In the genomic region with DNA sequence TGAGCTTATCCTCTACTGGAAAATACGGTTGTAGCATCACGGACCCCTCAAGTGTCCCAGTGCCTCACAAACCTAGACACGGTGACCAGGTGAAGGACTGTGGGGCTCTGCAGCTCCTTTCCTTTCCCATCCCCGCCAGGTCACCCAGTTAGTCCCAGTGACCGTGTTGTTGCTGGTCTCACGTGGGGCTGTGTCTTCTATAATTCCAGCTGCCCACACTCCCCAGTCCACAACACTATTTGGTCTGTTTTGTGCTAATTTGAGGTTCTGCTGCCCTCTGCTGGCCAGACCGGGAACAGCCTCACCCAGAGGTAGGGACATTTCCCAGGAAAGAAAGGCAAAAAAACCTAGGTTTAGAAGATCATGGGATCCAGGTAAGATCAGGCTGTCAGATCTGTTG, we compare ENCODE assay signal across 8 mouse cellular contexts.
DNase-seq lines count a peak whose midpoint lies in the region; ATAC-seq and TF ChIP-seq lines count a peak whose summit lies in the region.

No protein-coding gene starts in this region.

- H3K27me3 ChIP-seq in CH12.LX (replicated peaks) = no peaks in the 10 kb centered on the region
- no peaks in the 10 kb centered on the region for H3K27me3 ChIP-seq in embryonic facial prominence, embryonic 11.5 days (ENCODE audit: control insufficient read depth, insufficient read depth, low read length)

- intact Hi-C loops in heart, postnatal 25 days (cut with DNase I) = loop anchor here (1.0 to 5.0 kb wide), 5 partner anchors 57 to 557 kb away; no protein-coding TSS in a partner anchor

- TF ChIP-seq RAD21 in CH12.LX (IDR thresholded peaks at IDR 0.05; ENCODE audit: low read depth, low read length) = peak; percentile 99

- no peak overlapping the region for H3K9ac ChIP-seq in CH12.LX (ENCODE audit: insufficient read depth, low read depth)
- no peak overlapping the region for H3K9ac ChIP-seq in embryonic facial prominence, embryonic 11.5 days (replicated peaks; ENCODE audit: low read length)

- peak; percentile 60 for DNase-seq in CH12.LX (ENCODE audit: extremely low read depth)
- peak; percentile 63 to 66 for DNase-seq in adrenal gland, postnatal 4 days (ENCODE audit: low spot score in 2 of 2)
- DNase-seq in embryonic facial prominence, embryonic 11.5 days (ENCODE audit: low spot score) = peak; percentile 81
- peak; percentile 39 for DNase-seq in heart, postnatal 25 days (ENCODE audit: low spot score)
- peak; percentile 75 to 93 for DNase-seq in layer of hippocampus, adult 2 months (ENCODE audit: low spot score in 2 of 2)
- peak; percentile 87 for DNase-seq in lung, postnatal 10 days
- peak; percentile 83 for DNase-seq in ovary, postnatal 36 days (ENCODE audit: low spot score)
- peak; percentile 78 for DNase-seq in thymus, postnatal 25 days

- no peak overlapping the region for H3K4me2 ChIP-seq in CH12.LX (ENCODE audit: insufficient read depth, low read depth, poor library complexity, severe bottlenecking)
- H3K4me2 ChIP-seq in embryonic facial prominence, embryonic 11.5 days (ENCODE audit: low read depth, low read length) = no peak overlapping the region

- H3K4me1 ChIP-seq in CH12.LX (ENCODE audit: control insufficient read depth in 1 of 2, insufficient read depth in 2 of 2) = peaks cover 22 to 55% of the 10 kb centered on the region in 2 experiments
- H3K4me1 ChIP-seq in embryonic facial prominence, embryonic 11.5 days (ENCODE audit: control insufficient read depth, insufficient read depth, low read length) = no peaks in the 10 kb centered on the region

- TF ChIP-seq POLR2A in CH12.LX (IDR thresholded peaks at IDR 0.05; ENCODE audit: low read depth, low read length) = no peak

- dilution Hi-C loops in CH12.LX (cut with MboI; ENCODE audit: extremely low pct_ligation_motif_present, extremely low pct_unique_long_range_greater_than_20kb, low sequenced_read_pairs) = no loop called here

- in situ Hi-C loops in CH12.LX (cut with MboI; ENCODE audit: low pct_ligation_motif_present, low pct_unique_long_range_greater_than_20kb, low sequenced_read_pairs) = loop anchor here (5.0 to 10.0 kb wide), 3 partner anchors 297 to 555 kb away; no protein-coding TSS in a partner anchor

- 37% methylated on average over 7 of the region's 7 CpGs for WGBS in embryonic facial prominence, embryonic 11.5 days

- no peak overlapping the region for H3K27ac ChIP-seq in CH12.LX (ENCODE audit: insufficient read depth, low read depth)
- H3K27ac ChIP-seq in embryonic facial prominence, embryonic 11.5 days (replicated peaks; ENCODE audit: low read depth, low read length) = no peak overlapping the region
- H3K27ac ChIP-seq in layer of hippocampus, adult 2 months = no peak overlapping the region

- no peak for ATAC-seq in embryonic facial prominence, embryonic 11.5 days (replicated peaks; ENCODE audit: insufficient number of reproducible peaks, low FRiP score, low TSS enrichment, low read depth)

- no peak overlapping the region for H3K4me3 ChIP-seq in CH12.LX (replicated peaks in 1 of 3; ENCODE audit: low read depth in 2 of 3, low read length in 2 of 3, poor library complexity in 1 of 3)
- H3K4me3 ChIP-seq in embryonic facial prominence, embryonic 11.5 days (ENCODE audit: low read depth, low read length) = no peak overlapping the region
- no peak overlapping the region for H3K4me3 ChIP-seq in layer of hippocampus, adult 2 months

- TF ChIP-seq EP300 in CH12.LX (IDR thresholded peaks at IDR 0.05; ENCODE audit: low read length) = no peak

- TF ChIP-seq CTCF in CH12.LX (conservative IDR thresholded peaks at IDR 0.05 in 1 of 2, IDR thresholded peaks at IDR 0.05 in 1 of 2; ENCODE audit: low read depth in 2 of 2, low read length in 2 of 2) = peak; percentile 94 to 97
- TF ChIP-seq CTCF in layer of hippocampus, adult 2 months (conservative IDR thresholded peaks at IDR 0.05) = peak; percentile 97

- H3K79me2 ChIP-seq in CH12.LX (replicated peaks; ENCODE audit: control insufficient read depth, extremely low read depth, insufficient read depth, poor library complexity, severe bottlenecking) = no peaks in the 10 kb centered on the region

- H3K36me3 ChIP-seq in CH12.LX (replicated peaks in 1 of 2; ENCODE audit: control insufficient read depth in 1 of 2, insufficient read depth in 1 of 2, low read length in 1 of 2) = peaks cover 7 to 10% of the 10 kb centered on the region in 2 experiments
- H3K36me3 ChIP-seq in embryonic facial prominence, embryonic 11.5 days (replicated peaks; ENCODE audit: control insufficient read depth, insufficient read depth, low read depth, low read length) = no peaks in the 10 kb centered on the region

- H3K9me3 ChIP-seq in CH12.LX (replicated peaks; ENCODE audit: low read length) = no peaks in the 10 kb centered on the region
- no peaks in the 10 kb centered on the region for H3K9me3 ChIP-seq in embryonic facial prominence, embryonic 11.5 days (replicated peaks; ENCODE audit: control insufficient read depth, low read length)

TF ChIP-seq in CH12.LX, 34 proteins besides CTCF, POLR2A, EP300 and RAD21:
- TF ChIP-seq SIN3A (IDR thresholded peaks at IDR 0.05; ENCODE audit: low read length) (peak; percentile 49; the same call in 1 of the 2 replicates), IRF4 (IDR thresholded peaks at IDR 0.05; ENCODE audit: low read depth, low read length) (peak; percentile 24; the same call in 1 of the 2 replicates), USF1 (IDR thresholded peaks at IDR 0.05; ENCODE audit: low read depth, low read length) (no peak), TCF12 (IDR thresholded peaks at IDR 0.05; ENCODE audit: low read depth, low read length) (peak; percentile 31; the same call in 1 of the 2 replicates), MYC (IDR thresholded peaks at IDR 0.05; ENCODE audit: low read depth, low read length) (no peak), NRF1 (IDR thresholded peaks at IDR 0.05; ENCODE audit: low read depth, low read length) (no peak), HCFC1 (IDR thresholded peaks at IDR 0.05; ENCODE audit: low read depth, low read length) (no peak), RCOR1 (conservative IDR thresholded peaks at IDR 0.05; ENCODE audit: low read depth, low read length) (no peak), ETS1 (conservative IDR thresholded peaks at IDR 0.05; ENCODE audit: low read depth, low read length) (no peak), POLR2AphosphoS2 (IDR thresholded peaks at IDR 0.05; ENCODE audit: low read depth, low read length) (no peak), MAZ (IDR thresholded peaks at IDR 0.05; ENCODE audit: low read depth, low read length) (no peak), NELFE (IDR thresholded peaks at IDR 0.05; ENCODE audit: low read depth, low read length) (no peak), JUN (IDR thresholded peaks at IDR 0.05; ENCODE audit: insufficient read depth, low read depth, low read length) (no peak), MAFK (IDR thresholded peaks at IDR 0.05; ENCODE audit: insufficient replicate concordance, low read length) (0 out of 2 replicates have a peak, but pooled peaks have one; percentile 17), GABPA (IDR thresholded peaks at IDR 0.05; ENCODE audit: insufficient replicate concordance, low read depth, low read length) (no peak), E2F4 (IDR thresholded peaks at IDR 0.05; ENCODE audit: insufficient replicate concordance, low read depth, low read length) (no peak), CHD2 (IDR thresholded peaks at IDR 0.05; ENCODE audit: low read length) (no peak), SMC3 (IDR thresholded peaks at IDR 0.05; ENCODE audit: low read depth, low read length) (peak; percentile 94), ZC3H11A (IDR thresholded peaks at IDR 0.05; ENCODE audit: low read depth, low read length) (peak; percentile 95), BHLHE40 (IDR thresholded peaks at IDR 0.05; ENCODE audit: low read depth, low read length) (peak; percentile 19; the same call in 1 of the 2 replicates), UBTF (IDR thresholded peaks at IDR 0.05; ENCODE audit: low read depth, low read length) (no peak), MEF2A (IDR thresholded peaks at IDR 0.05; ENCODE audit: borderline replicate concordance, low read depth, low read length) (peak; percentile 30; the same call in 1 of the 2 replicates), MAX (IDR thresholded peaks at IDR 0.05; ENCODE audit: low read length) (no peak), ZMIZ1 (IDR thresholded peaks at IDR 0.05; ENCODE audit: low read depth, low read length) (no peak), MXI1 (IDR thresholded peaks at IDR 0.05; ENCODE audit: low read depth, low read length) (no peak), KAT2A (IDR thresholded peaks at IDR 0.05; ENCODE audit: insufficient replicate concordance, low read length) (no peak), ZKSCAN1 (IDR thresholded peaks at IDR 0.05; ENCODE audit: borderline replicate concordance, low read depth, low read length) (no peak), ELF1 (IDR thresholded peaks at IDR 0.05; ENCODE audit: low read depth, low read length) (no peak), USF2 (conservative IDR thresholded peaks at IDR 0.05; ENCODE audit: low read depth, low read length) (no peak), PAX5 (IDR thresholded peaks at IDR 0.05; ENCODE audit: low read length) (no peak), CHD1 (IDR thresholded peaks at IDR 0.05; ENCODE audit: low read depth, low read length) (no peak), TBP (conservative IDR thresholded peaks at IDR 0.05; ENCODE audit: low read depth, low read length) (no peak), JUND (conservative IDR thresholded peaks at IDR 0.05; ENCODE audit: low read depth, low read length) (no peak), ZNF384 (IDR thresholded peaks at IDR 0.05; ENCODE audit: low read depth, low read length) (no peak)
